Mouse (Mus musculus): ENCODE results near the gene Amigo3. TPM values are rescaled to one million over a fixed set of nuclear protein-coding genes. Genes with fewer than 3 reads are reported as not detected.

Amigo3 gene
- polyA plus RNA-seq, 1 experiment = 1.3 TPM

DNA sequence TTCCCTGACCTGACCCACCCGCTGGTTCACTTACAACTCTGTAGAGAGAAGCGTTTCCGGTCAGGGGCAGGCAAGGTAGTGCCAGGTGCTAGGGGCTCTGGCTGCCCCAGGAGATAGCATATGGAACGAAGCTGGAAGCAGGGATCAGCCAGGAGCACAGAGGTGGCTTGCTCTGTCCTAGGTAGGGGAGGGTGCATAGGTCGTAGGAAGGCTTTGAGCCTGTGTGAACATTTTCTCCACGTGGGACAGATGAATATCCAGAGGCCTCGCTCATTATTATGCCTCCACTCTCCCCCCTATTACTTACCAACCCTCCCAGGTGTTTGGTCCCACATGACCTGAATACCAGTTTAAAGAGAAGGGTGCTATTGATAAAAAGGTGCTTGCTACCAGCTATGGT lies 548 bp upstream of the Amigo3 start:
- Histone ChIP-seq H3K4me3 (ENCODE audit: control insufficient read depth, low read depth, low read length) (no peak overlapping the region), H3K4me1 (ENCODE audit: control insufficient read depth, insufficient read depth, low read length) (peaks cover 6% of the 10 kb centered on the region), H3K27ac (ENCODE audit: control insufficient read depth, insufficient read depth, low read depth, low read length) (no peak overlapping the region), H3K27me3 (ENCODE audit: control insufficient read depth, insufficient read depth, low read length) (no peaks in the 10 kb centered on the region), H3K36me3 (ENCODE audit: control insufficient read depth, insufficient read depth, low read length) (no peaks in the 10 kb centered on the region; the same call in 1 of the 2 replicates)
- no peak for TF ChIP-seq POLR2A (IDR thresholded peaks at IDR 0.05; ENCODE audit: control insufficient read depth, low read depth, low read length)
- no peak for TF ChIP-seq CTCF (IDR thresholded peaks at IDR 0.05; ENCODE audit: control insufficient read depth, insufficient read depth, insufficient replicate concordance, low read depth, low read length)

- Histone ChIP-seq H3K4me1 (ENCODE audit: control insufficient read depth, insufficient read depth, low read length) (peaks cover 6% of the 10 kb centered on the region), H3K27ac (ENCODE audit: control insufficient read depth, insufficient read depth, low read depth, low read length) (no peak overlapping the region), H3K36me3 (ENCODE audit: control insufficient read depth, insufficient read depth, low read length) (no peaks in the 10 kb centered on the region; the same call in 1 of the 2 replicates), H3K4me3 (ENCODE audit: control insufficient read depth, low read depth, low read length) (no peak overlapping the region), H3K27me3 (ENCODE audit: control insufficient read depth, insufficient read depth, low read length) (no peaks in the 10 kb centered on the region)
- TF ChIP-seq CTCF (IDR thresholded peaks at IDR 0.05; ENCODE audit: control insufficient read depth, insufficient read depth, insufficient replicate concordance, low read depth, low read length) (no peak), POLR2A (IDR thresholded peaks at IDR 0.05; ENCODE audit: control insufficient read depth, low read depth, low read length) (no peak)
Observed at GRCm38 (mm10) chr9:108053665-108054225, 786 bp downstream of the Amigo3 start.

GRCm38 (mm10) chr9:108054331-108055040 lies 1.5 kb downstream of the Amigo3 start:
- Histone ChIP-seq H3K36me3 (ENCODE audit: control insufficient read depth, insufficient read depth, low read length) (no peaks in the 10 kb centered on the region; the same call in 1 of the 2 replicates), H3K27me3 (ENCODE audit: control insufficient read depth, insufficient read depth, low read length) (no peaks in the 10 kb centered on the region), H3K4me3 (ENCODE audit: control insufficient read depth, low read depth, low read length) (no peak overlapping the region), H3K4me1 (ENCODE audit: control insufficient read depth, insufficient read depth, low read length) (peaks cover 5% of the 10 kb centered on the region), H3K27ac (ENCODE audit: control insufficient read depth, insufficient read depth, low read depth, low read length) (no peak overlapping the region)
- no peak for TF ChIP-seq POLR2A (IDR thresholded peaks at IDR 0.05; ENCODE audit: control insufficient read depth, low read depth, low read length)
- no peak for TF ChIP-seq CTCF (IDR thresholded peaks at IDR 0.05; ENCODE audit: control insufficient read depth, insufficient read depth, insufficient replicate concordance, low read depth, low read length)

DNA sequence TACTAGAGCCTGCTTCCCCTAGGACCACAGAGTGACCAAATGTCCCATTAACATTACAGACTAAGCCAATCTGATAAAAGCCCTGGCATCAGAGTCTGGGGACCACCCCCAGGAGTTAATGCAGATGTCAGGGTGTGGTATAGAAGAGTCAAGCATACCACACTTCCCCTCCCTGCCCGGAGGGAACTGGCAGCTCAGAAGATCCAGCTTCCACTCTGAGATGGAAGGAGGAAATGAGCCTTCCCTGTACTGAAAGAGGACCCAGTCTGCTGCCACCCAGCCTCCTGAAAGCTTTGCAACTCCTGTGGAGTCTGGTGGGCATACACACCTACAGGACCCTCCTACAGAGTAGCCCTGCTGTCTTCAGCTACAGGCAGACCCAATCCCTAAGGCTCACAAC lies 2.1 kb downstream of the Amigo3 start:
- no peaks in the 10 kb centered on the region for H3K27me3 ChIP-seq (ENCODE audit: control insufficient read depth, insufficient read depth, low read length)
- no peak overlapping the region for H3K27ac ChIP-seq (ENCODE audit: control insufficient read depth, insufficient read depth, low read depth, low read length)
- no peak overlapping the region for H3K4me3 ChIP-seq (ENCODE audit: control insufficient read depth, low read depth, low read length)
- no peaks in the 10 kb centered on the region; the same call in 1 of the 2 replicates for H3K36me3 ChIP-seq (ENCODE audit: control insufficient read depth, insufficient read depth, low read length)
- TF ChIP-seq CTCF (IDR thresholded peaks at IDR 0.05; ENCODE audit: control insufficient read depth, insufficient read depth, insufficient replicate concordance, low read depth, low read length) (no peak), POLR2A (IDR thresholded peaks at IDR 0.05; ENCODE audit: control insufficient read depth, low read depth, low read length) (no peak)
- H3K4me1 ChIP-seq (ENCODE audit: control insufficient read depth, insufficient read depth, low read length) = peaks cover 3% of the 10 kb centered on the region

GRCm38 (mm10) chr9:108055661-108056237 lies 2.8 kb downstream of the Amigo3 start:
- H3K36me3 ChIP-seq (ENCODE audit: control insufficient read depth, insufficient read depth, low read length) = no peaks in the 10 kb centered on the region; the same call in 1 of the 2 replicates

GRCm38 (mm10) chr9:108056361-108057261 lies 3.7 kb downstream of the Amigo3 start:
- Histone ChIP-seq H3K4me1 (ENCODE audit: control insufficient read depth, insufficient read depth, low read length) (peaks cover 3% of the 10 kb centered on the region), H3K27me3 (ENCODE audit: control insufficient read depth, insufficient read depth, low read length) (no peaks in the 10 kb centered on the region), H3K36me3 (ENCODE audit: control insufficient read depth, insufficient read depth, low read length) (no peaks in the 10 kb centered on the region; the same call in 1 of the 2 replicates), H3K27ac (ENCODE audit: control insufficient read depth, insufficient read depth, low read depth, low read length) (no peak overlapping the region), H3K4me3 (ENCODE audit: control insufficient read depth, low read depth, low read length) (no peak overlapping the region)
- TF ChIP-seq POLR2A (IDR thresholded peaks at IDR 0.05; ENCODE audit: control insufficient read depth, low read depth, low read length) = no peak; the same call in 1 of the 2 replicates
- no peak for TF ChIP-seq CTCF (IDR thresholded peaks at IDR 0.05; ENCODE audit: control insufficient read depth, insufficient read depth, insufficient replicate concordance, low read depth, low read length)

More at GRCm38 (mm10) chr9:108055661-108056237, 2.8 kb downstream of the Amigo3 start:
- no peaks in the 10 kb centered on the region for H3K27me3 ChIP-seq (ENCODE audit: control insufficient read depth, insufficient read depth, low read length)
- no peak overlapping the region for H3K27ac ChIP-seq (ENCODE audit: control insufficient read depth, insufficient read depth, low read depth, low read length)
- peaks cover 3% of the 10 kb centered on the region for H3K4me1 ChIP-seq (ENCODE audit: control insufficient read depth, insufficient read depth, low read length)
- no peak overlapping the region for H3K4me3 ChIP-seq (ENCODE audit: control insufficient read depth, low read depth, low read length)
- TF ChIP-seq CTCF (IDR thresholded peaks at IDR 0.05; ENCODE audit: control insufficient read depth, insufficient read depth, insufficient replicate concordance, low read depth, low read length) (no peak), POLR2A (IDR thresholded peaks at IDR 0.05; ENCODE audit: control insufficient read depth, low read depth, low read length) (no peak)
